Mouse (Mus musculus): ENCODE results near the gene Cers5.

Cers5 gene

GRCm38 (mm10) chr15:99772881-99772924 lies at the start of gene Cers5:
Gene Cers5, minus strand, starts transcription at chr15:99772885.

DNA sequence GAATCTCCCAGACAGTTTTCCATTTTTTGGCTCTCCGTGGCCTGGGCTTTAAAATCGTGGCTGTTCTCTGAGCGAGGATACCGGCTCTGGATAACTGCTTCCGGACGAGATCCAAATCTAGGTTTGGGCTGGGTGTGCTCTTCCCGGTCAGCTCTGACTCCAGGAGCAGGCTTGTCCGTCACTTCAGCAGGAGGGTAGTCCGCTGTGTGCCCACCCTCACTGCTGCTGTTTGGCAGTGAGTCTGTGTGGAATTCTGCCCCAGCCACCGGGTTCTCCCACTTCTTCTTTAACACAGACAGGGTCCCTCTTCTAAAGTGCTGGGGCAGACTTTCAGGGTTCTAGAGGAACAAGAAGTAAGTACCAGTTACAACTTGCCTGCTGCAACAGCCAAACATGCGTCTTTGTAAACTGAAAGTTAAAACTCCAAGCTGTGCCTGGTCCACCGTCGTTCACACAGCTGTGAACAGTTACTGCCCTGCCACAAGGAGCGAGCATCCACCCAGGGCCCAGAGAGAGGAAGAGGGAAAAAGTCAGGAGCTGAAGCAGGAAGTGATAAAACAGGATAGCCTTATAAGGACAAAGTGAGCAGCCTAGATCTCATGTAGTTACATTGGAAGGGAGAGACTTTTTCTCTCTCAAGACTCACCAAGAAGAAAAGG lies 47.1 kb upstream of the Cers5 start:
- WGBS: 48% methylated on average over 14 of the region's 14 CpGs

DNA sequence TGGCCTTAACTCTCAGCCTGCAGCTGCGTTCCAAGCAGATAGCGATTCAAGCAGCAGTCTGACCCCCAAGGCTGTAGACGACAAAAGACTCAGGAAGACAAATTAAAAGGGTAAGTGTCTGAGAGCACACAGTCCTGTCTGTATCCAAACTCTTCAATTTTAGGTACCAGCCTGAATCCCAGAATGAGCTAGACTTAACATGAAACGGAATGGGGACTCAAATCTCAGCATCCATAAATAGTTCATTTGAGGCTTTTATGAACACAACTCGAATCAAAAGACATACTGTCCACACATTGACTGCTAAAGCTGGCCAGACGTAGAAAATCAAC lies 46.4 kb upstream of the Cers5 start:
- WGBS: 40% methylated on average over 6 of the region's 6 CpGs

DNA sequence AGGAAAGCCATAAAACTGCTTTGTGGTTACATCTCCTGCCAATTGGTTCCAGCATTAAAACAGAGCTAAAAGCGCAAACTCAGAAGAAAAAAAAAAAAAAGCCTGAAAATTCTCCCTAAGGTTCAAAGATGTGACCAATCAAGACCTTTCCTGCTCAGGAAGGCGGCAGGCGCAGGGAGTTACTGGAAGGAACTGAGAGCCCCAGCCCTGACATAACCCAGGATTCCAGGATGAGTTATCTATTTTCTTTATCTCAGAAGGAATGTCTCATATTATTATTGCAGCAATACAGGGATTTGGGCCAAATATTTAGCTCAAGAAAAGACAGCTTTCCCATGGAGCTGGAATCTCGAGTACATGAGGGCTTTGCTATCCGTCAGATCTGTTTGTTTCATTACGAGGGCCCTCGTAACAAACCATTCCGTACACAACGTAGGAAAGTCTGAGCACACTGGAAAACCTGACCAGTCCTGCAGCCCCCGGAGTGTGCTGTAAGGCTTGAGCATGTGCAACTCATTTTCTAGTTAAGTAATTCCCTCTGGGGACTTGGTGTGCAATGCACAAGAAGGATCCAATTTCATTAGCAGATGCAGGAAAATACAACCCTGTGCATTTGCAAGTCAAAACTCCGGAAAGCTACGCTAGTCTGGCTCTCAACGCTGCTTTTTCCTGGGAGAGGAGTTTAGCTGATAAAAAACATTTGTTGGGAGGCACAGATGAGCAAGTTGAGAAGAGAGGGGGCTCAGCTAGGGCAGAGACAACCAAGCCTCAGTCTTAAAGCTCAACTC lies 45.8 kb upstream of the Cers5 start:
- WGBS: 36% methylated on average over 13 of the region's 13 CpGs

DNA sequence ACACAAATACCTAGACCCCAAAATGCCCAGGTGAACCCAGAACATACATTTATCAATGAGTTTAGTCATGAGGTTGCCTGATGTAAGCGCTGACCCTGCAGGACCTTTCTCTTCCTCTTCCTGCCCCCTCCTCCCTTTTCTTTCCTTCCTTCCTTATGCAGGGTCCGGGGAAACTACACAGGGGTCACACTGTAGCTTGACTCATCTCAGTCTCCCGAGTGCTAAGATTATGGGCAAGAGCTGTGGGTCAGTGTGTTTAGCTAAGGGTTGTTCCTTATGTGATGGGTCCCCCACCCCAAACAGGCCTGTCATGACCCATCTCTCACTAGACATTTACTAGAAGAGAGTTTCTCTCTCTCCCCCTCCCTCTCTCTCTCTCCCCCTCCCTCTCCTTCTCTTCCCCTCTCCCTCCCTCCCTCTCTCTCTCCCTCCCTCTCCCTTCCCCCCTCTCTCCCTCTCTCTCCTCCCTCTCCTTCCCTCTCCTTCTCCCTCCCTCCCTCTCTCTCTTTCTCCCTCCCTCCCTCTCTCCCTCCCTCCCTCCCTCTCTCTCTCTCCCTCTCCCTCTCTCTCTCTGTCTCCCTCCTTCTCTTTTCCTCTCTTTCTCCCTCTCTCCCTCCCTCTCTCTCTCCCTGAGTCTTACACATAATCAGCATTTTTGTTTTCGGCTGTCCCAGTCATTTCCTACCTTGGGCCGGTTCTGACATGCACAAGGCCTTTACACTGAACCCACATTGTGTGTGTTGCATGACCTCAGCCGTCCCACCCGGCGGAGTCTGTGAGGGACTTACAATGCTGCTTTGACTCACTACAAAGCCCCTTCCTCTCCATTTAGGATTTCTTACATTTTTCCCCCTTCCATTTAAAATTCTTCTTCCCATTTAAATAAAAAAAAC lies 44.9 kb upstream of the Cers5 start:
- 64% methylated on average over 8 of the region's 8 CpGs for WGBS

DNA sequence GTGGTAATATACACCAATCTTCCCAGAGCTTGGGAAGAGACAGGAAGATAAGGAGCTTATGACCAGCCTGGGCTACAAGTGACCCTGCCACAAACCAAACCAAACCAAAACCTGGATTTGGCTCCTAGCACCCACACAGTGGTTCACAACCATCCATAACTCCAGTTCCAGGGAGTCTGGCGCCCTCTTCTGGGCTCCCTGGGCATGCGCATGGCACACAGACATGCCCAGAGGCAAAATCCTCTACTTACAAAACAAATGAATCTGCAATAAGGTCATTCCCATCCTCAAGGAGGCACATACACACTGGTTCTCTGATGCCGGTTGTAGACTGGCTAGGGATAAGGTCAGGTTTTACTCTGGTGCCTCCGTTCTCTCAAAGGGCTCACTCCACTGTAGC lies 43.3 kb upstream of the Cers5 start:
- WGBS: 94% methylated on average over 4 of the region's 4 CpGs

- WGBS: 58% methylated on average over 24 of the region's 24 CpGs
These were observed 42.0 kb upstream of the Cers5 start for GRCm38 (mm10) chr15:99814554-99815260.

DNA sequence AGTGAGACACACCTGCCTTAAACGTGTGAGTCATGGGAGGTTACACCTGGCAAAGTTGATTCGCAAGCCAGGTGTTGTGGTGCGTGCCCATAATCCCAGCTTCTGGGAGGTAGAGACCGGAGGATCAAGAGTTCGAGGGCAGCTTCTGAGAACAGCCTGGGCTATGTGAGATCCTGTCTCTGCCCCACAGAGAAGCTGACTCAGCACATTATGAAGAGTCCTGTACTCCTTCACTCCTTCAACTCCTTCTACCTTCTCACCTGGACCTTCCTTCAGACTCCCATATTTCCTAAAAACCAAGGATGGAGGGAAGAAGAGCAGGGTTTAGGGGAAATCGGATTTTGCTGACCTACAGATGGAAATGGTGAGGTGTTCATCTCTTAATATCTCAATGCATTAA lies 41.0 kb upstream of the Cers5 start:
- 96% methylated on average over 6 of the region's 6 CpGs for WGBS

- 80% methylated on average over 7 of the region's 7 CpGs for WGBS
These were observed 39.4 kb upstream of the Cers5 start for GRCm38 (mm10) chr15:99812097-99812496.

- 63% methylated on average over 21 of the region's 21 CpGs for WGBS
These were observed 35.4 kb upstream of the Cers5 start for GRCm38 (mm10) chr15:99807776-99808735.

- WGBS: 60% methylated on average over 7 of the region's 7 CpGs
These were observed 33.5 kb upstream of the Cers5 start for GRCm38 (mm10) chr15:99806171-99806570.

DNA sequence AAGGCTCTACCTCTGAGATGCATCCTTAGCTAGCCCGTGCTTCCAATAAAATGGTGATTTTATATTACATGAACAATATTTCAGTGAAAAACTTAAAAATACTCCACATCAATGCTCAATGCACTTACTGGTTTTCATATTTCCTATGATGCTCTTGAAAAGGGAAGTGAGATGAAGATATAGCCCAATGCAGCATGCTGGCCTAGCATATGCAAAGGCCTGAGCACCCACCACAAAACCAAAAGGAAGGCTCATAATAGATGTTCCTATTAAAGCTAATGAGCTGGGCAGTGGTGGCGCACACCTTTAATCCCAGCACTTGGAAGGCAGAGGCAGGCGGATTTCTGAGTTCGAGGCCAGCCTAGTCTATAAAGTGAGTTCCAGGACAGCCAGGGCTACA lies 33.0 kb upstream of the Cers5 start:
- WGBS: 97% methylated on average over 4 of the region's 4 CpGs

DNA sequence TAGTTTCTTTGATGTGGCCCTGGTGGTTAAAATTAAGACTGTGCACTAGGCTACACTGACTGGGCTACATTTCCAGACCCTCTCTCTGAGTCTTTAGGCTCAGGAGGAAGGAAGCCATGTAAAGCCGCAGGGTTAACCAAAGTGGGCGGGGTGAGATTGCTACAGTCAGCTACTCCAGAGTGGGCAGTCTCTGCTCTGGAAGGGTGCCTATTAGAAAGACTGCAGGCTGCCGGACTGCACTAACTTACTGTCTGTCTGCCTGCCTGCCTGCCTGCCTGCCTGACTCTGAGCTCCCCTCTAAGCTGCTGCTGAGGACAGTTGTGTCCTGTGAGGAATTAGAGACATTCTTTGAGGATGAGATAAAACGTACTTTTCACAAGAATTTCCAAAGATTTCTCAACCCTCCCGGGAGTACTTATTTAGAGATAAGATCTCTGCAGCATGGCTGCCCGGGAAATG lies 30.5 kb upstream of the Cers5 start:
- WGBS: 57% methylated on average over 6 of the region's 6 CpGs

GRCm38 (mm10) chr15:99801885-99802572 lies 29.3 kb upstream of the Cers5 start:
- WGBS: 61% methylated on average over 24 of the region's 24 CpGs

DNA sequence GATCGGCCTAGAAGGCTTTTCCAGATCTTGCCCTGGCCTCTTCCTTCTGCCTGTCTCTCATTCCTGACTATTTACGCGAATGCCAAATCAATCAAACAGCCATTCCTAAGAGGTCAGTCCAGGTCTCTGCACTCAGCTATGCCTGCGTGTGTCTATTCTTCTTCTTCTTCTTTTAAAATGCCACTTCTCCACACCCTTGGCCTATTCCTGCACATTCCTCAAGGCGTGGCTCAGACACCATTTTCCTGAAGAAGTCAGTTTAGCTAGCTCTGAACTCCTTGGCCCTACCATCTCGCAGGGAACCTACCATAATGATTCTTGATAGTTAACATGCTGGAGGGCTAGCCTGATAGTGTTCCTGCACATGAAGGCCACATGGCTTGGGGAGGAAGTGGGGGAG lies 27.0 kb upstream of the Cers5 start:
- 94% methylated on average over 6 of the region's 6 CpGs for WGBS

DNA sequence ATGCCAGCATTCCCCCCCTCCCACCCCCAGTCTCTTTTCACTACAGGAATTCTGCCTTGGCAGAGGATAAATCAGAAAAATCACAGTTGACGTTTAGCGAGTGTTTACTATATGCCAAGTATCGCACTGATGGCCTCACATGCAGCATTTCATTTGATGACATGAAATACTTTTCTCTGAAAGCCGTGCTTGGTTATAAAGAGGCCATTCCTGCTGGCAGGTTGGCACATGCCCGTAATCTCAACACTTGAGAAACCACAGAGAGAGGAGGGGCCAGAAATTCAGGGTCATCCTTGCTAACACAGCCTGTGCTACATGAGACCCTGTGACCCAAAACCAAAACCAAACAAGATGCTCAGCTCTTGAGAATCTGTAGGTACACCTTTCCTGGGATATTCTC lies 25.2 kb upstream of the Cers5 start:
- WGBS: 65% methylated on average over 5 of the region's 5 CpGs

DNA sequence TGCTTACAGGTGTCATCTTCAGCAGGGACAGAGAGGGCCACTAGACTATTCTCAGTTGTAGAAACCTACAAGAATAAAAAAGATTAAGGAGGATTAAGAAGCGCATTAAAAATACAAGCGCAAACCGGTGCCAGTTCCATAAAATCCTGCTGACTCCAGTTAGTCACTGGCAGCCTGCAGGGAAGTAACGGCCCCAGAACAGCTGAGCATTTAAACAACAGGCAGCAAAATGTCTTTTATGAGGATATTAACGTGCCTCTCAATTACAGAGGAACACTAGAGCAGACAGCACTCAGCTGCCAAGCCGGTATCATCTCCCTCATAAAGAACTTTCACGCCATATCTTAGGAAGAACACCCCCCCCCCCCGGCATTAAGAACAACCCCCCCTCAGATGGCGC lies 24.1 kb upstream of the Cers5 start:
- WGBS: 73% methylated on average over 9 of the region's 9 CpGs

DNA sequence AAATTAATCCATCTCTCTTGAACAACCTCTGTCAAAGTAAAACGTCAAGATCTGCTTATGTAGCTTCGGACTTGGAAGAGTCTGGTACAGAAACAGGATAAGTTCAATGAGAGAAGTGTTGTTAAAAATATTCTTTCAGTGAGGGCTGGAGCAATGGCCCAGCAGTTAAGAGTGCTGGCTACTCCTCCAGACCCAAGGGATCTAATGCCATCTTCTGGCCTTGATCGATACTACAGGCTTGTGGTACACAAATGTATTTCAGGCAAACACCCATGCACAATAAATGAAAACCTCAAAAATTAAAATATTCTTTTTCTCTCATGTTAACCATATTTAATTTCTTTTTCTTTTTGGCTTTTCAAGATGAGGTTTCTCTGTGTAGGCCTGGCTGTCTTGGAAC lies 23.4 kb upstream of the Cers5 start:
- WGBS: 75% methylated on average over 3 of the region's 3 CpGs

- WGBS: 93% methylated on average over 16 of the region's 16 CpGs
These were observed 19.6 kb upstream of the Cers5 start for GRCm38 (mm10) chr15:99792221-99792815.

- WGBS: 62% methylated on average over 3 of the region's 3 CpGs
These were observed 18.3 kb upstream of the Cers5 start for GRCm38 (mm10) chr15:99791003-99791402.
